Mouse (Mus musculus): Measurements from ENCODE around the gene Rassf8. TPM values are rescaled to one million over a fixed set of nuclear protein-coding genes. Genes with fewer than 3 reads are reported as not detected.
A peak's percentile ranks its signal among the peaks of the same experiment; 100 is the strongest.

Gene Rassf8
- total RNA-seq, 2 experiments from 2014 or later: 75.4 to 82.3 TPM

GRCm38 (mm10) chr6:145810015-145810414, 63.5 kb downstream of the Rassf8 start:
- intact Hi-C loops (cut with DNase I): loop anchor here (5.0 kb wide), 1 partner anchor 368 kb away; no protein-coding TSS in a partner anchor
- DNase-seq: peak; percentile 44 to 54

- intact Hi-C loops (cut with DNase I): loop anchor here (5.0 kb wide), 1 partner anchor 369 kb away; no protein-coding TSS in a partner anchor
- no peak for DNase-seq
These were observed 64.6 kb downstream of the Rassf8 start for GRCm38 (mm10) chr6:145811174-145811573.

- intact Hi-C loops (cut with DNase I): no loop called here
- peak in 1 of 2 experiments; percentile 44 for DNase-seq
These were observed 68.7 kb downstream of the Rassf8 start for GRCm38 (mm10) chr6:145815200-145815599.

- DNase-seq: no peak
- intact Hi-C loops (cut with DNase I): no loop called here
These were observed 72.6 kb downstream of the Rassf8 start for GRCm38 (mm10) chr6:145819151-145819550.

GRCm38 (mm10) chr6:145822218-145822617, 75.7 kb downstream of the Rassf8 start:
- no peak for DNase-seq
- intact Hi-C loops (cut with DNase I): loop anchor here (5.0 kb wide), 1 partner anchor 460 kb away; no protein-coding TSS in a partner anchor

GRCm38 (mm10) chr6:145823103-145823502, 76.6 kb downstream of the Rassf8 start:
- intact Hi-C loops (cut with DNase I): loop anchor here (5.0 kb wide), 1 partner anchor 461 kb away; no protein-coding TSS in a partner anchor
- no peak for DNase-seq

GRCm38 (mm10) chr6:145823588-145824234, 77.2 kb downstream of the Rassf8 start:
- peak; percentile 54 to 61 for DNase-seq
- intact Hi-C loops (cut with DNase I): loop anchor here (5.0 kb wide), 1 partner anchor 461 kb away; no protein-coding TSS in a partner anchor

- intact Hi-C loops (cut with DNase I): no loop called here
- DNase-seq: no peak
These were observed 79.8 kb downstream of the Rassf8 start for GRCm38 (mm10) chr6:145826305-145826704.

GRCm38 (mm10) chr6:145829062-145829835, 82.7 kb downstream of the Rassf8 start:
- intact Hi-C loops (cut with DNase I): no loop called here
- DNase-seq: no peak

GRCm38 (mm10) chr6:145830117-145830516, 83.6 kb downstream of the Rassf8 start:
- intact Hi-C loops (cut with DNase I): loop anchor here (1.0 to 5.0 kb wide), 4 partner anchors 331 to 582 kb away; no protein-coding TSS in a partner anchor
- peak; percentile 74 to 83 for DNase-seq

- intact Hi-C loops (cut with DNase I): loop anchor here (1.0 to 5.0 kb wide), 4 partner anchors 330 to 582 kb away; no protein-coding TSS in a partner anchor
These were observed 84.1 kb downstream of the Rassf8 start for GRCm38 (mm10) chr6:145830617-145831016.

GRCm38 (mm10) chr6:145832927-145833326, 86.4 kb downstream of the Rassf8 start:
- DNase-seq: no peak
- intact Hi-C loops (cut with DNase I): loop anchor here (5.0 kb wide), 1 partner anchor 579 kb away; no protein-coding TSS in a partner anchor

More at GRCm38 (mm10) chr6:145830617-145831016, 84.1 kb downstream of the Rassf8 start:
- DNase-seq: no peak

- intact Hi-C loops (cut with DNase I): no loop called here
- no peak for DNase-seq
These were observed 88.8 kb downstream of the Rassf8 start for GRCm38 (mm10) chr6:145835359-145835758.

- intact Hi-C loops (cut with DNase I): no loop called here
- DNase-seq: no peak
These were observed 99.1 kb downstream of the Rassf8 start for GRCm38 (mm10) chr6:145845611-145846010.

- intact Hi-C loops (cut with DNase I): no loop called here
- DNase-seq: no peak
These were observed 99.5 kb downstream of the Rassf8 start for GRCm38 (mm10) chr6:145846076-145846475.

- intact Hi-C loops (cut with DNase I): no loop called here
- no peak for DNase-seq
These were observed 100.4 kb downstream of the Rassf8 start for GRCm38 (mm10) chr6:145846948-145847347.

GRCm38 (mm10) chr6:145847661-145848060, 101.1 kb downstream of the Rassf8 start:
- DNase-seq: no peak
- intact Hi-C loops (cut with DNase I): no loop called here

GRCm38 (mm10) chr6:145850789-145851188, 104.2 kb downstream of the Rassf8 start:
- DNase-seq: peak; percentile 85 to 88
- intact Hi-C loops (cut with DNase I): no loop called here

- intact Hi-C loops (cut with DNase I): no loop called here
- DNase-seq: no peak
These were observed 105.4 kb downstream of the Rassf8 start for GRCm38 (mm10) chr6:145851956-145852355.

GRCm38 (mm10) chr6:145852708-145853107, 106.2 kb downstream of the Rassf8 start:
- DNase-seq: no peak
- intact Hi-C loops (cut with DNase I): no loop called here

- intact Hi-C loops (cut with DNase I): no loop called here
- no peak for DNase-seq
These were observed 107.0 kb downstream of the Rassf8 start for GRCm38 (mm10) chr6:145853356-145854079.
